Mouse (Mus musculus) spleen, adult 2 months (tissue): ENCODE measurements around the gene Ankrd40.

Experiments used
- CTCF ChIP-seq: fragments of 200-500 bp; IDR thresholded peaks from 2 replicates; pipeline ENCODE4 v1.5.1; 2011; ENCODE audit warnings: mild to moderate bottlenecking, inconsistent platforms; ENCODE audit not compliant: insufficient read depth, insufficient read length, insufficient replicate concordance; ENCODE audit errors: extremely low read depth
- POLR2A ChIP-seq: fragments of 200-500 bp; IDR thresholded peaks from 2 replicates; pipeline ENCODE4 v1.6.1; 2011; ENCODE audit warnings: low read depth, low read length, inconsistent platforms

GRCm38 (mm10) chr11:94370809-94371208, 43.0 kb downstream of the Ankrd40 start:
- TF ChIP-seq POLR2A (no peak), CTCF (no peak)
